Mouse (Mus musculus): ENCODE results near the gene Arhgef17. TPM values are rescaled to one million over a fixed set of nuclear protein-coding genes. Genes with fewer than 3 reads are reported as not detected.

Arhgef17 gene
- polyA plus RNA-seq, 1 experiment, result 11.1 TPM

GRCm38 (mm10) chr7:100926311-100926923 lies 5.5 kb downstream of the Arhgef17 start:
- Histone ChIP-seq H3K27me3 (ENCODE audit: control insufficient read depth, insufficient read depth, low read length) (peaks cover 10% of the 10 kb centered on the region), H3K4me1 (replicated peaks; ENCODE audit: control insufficient read depth, insufficient read depth, low read length) (peaks cover 7% of the 10 kb centered on the region), H3K27ac (ENCODE audit: control insufficient read depth, insufficient read depth, low read length) (no peak overlapping the region), H3K36me3 (ENCODE audit: control insufficient read depth, insufficient read depth, low read length) (no peaks in the 10 kb centered on the region), H3K4me3 (ENCODE audit: control insufficient read depth, insufficient read depth, low read length) (no peak overlapping the region)
- DNase-seq, result no peak
- TF ChIP-seq CTCF (IDR thresholded peaks at IDR 0.05; ENCODE audit: borderline replicate concordance, control insufficient read depth, extremely low read depth, insufficient read depth, low read length, poor library complexity) (no peak), POLR2A (IDR thresholded peaks at IDR 0.05; ENCODE audit: control insufficient read depth, extremely low read depth, insufficient read depth, low read length, poor library complexity) (no peak)
- 86% methylated on average over 12 of the region's 12 CpGs for WGBS

GRCm38 (mm10) chr7:100924674-100925445 lies 7.0 kb downstream of the Arhgef17 start:
- H3K27ac ChIP-seq (ENCODE audit: control insufficient read depth, insufficient read depth, low read length), result no peak overlapping the region
- WGBS, result 89% methylated on average over 10 of the region's 10 CpGs
- no peak overlapping the region for H3K4me3 ChIP-seq (ENCODE audit: control insufficient read depth, insufficient read depth, low read length)
- H3K36me3 ChIP-seq (ENCODE audit: control insufficient read depth, insufficient read depth, low read length), result no peaks in the 10 kb centered on the region
- no peaks in the 10 kb centered on the region for H3K4me1 ChIP-seq (replicated peaks; ENCODE audit: control insufficient read depth, insufficient read depth, low read length)
- no peak for DNase-seq
- H3K27me3 ChIP-seq (ENCODE audit: control insufficient read depth, insufficient read depth, low read length), result peaks cover under 1% of the 10 kb centered on the region; the same call in 1 of the 2 replicates
- TF ChIP-seq POLR2A (IDR thresholded peaks at IDR 0.05; ENCODE audit: control insufficient read depth, extremely low read depth, insufficient read depth, low read length, poor library complexity) (no peak), CTCF (IDR thresholded peaks at IDR 0.05; ENCODE audit: borderline replicate concordance, control insufficient read depth, extremely low read depth, insufficient read depth, low read length, poor library complexity) (no peak)

GRCm38 (mm10) chr7:100924200-100924599 lies 7.7 kb downstream of the Arhgef17 start:
- Histone ChIP-seq H3K27ac (ENCODE audit: control insufficient read depth, insufficient read depth, low read length) (no peak overlapping the region), H3K4me3 (ENCODE audit: control insufficient read depth, insufficient read depth, low read length) (no peak overlapping the region), H3K36me3 (ENCODE audit: control insufficient read depth, insufficient read depth, low read length) (no peaks in the 10 kb centered on the region), H3K4me1 (replicated peaks; ENCODE audit: control insufficient read depth, insufficient read depth, low read length) (no peaks in the 10 kb centered on the region), H3K27me3 (ENCODE audit: control insufficient read depth, insufficient read depth, low read length) (no peaks in the 10 kb centered on the region)
- 91% methylated on average over 5 of the region's 5 CpGs for WGBS
- DNase-seq, result no peak
- no peak for TF ChIP-seq POLR2A (IDR thresholded peaks at IDR 0.05; ENCODE audit: control insufficient read depth, extremely low read depth, insufficient read depth, low read length, poor library complexity)
- no peak for TF ChIP-seq CTCF (IDR thresholded peaks at IDR 0.05; ENCODE audit: borderline replicate concordance, control insufficient read depth, extremely low read depth, insufficient read depth, low read length, poor library complexity)

GRCm38 (mm10) chr7:100922907-100923306 lies 9.0 kb downstream of the Arhgef17 start:
- WGBS, result 93% methylated on average over 4 of the region's 4 CpGs
- Histone ChIP-seq H3K27ac (ENCODE audit: control insufficient read depth, insufficient read depth, low read length) (no peak overlapping the region), H3K4me3 (ENCODE audit: control insufficient read depth, insufficient read depth, low read length) (no peak overlapping the region), H3K27me3 (ENCODE audit: control insufficient read depth, insufficient read depth, low read length) (no peaks in the 10 kb centered on the region), H3K36me3 (ENCODE audit: control insufficient read depth, insufficient read depth, low read length) (no peaks in the 10 kb centered on the region), H3K4me1 (replicated peaks; ENCODE audit: control insufficient read depth, insufficient read depth, low read length) (no peaks in the 10 kb centered on the region)
- no peak for DNase-seq
- no peak for TF ChIP-seq POLR2A (IDR thresholded peaks at IDR 0.05; ENCODE audit: control insufficient read depth, extremely low read depth, insufficient read depth, low read length, poor library complexity)
- no peak for TF ChIP-seq CTCF (IDR thresholded peaks at IDR 0.05; ENCODE audit: borderline replicate concordance, control insufficient read depth, extremely low read depth, insufficient read depth, low read length, poor library complexity)

GRCm38 (mm10) chr7:100921289-100921688 lies 10.6 kb downstream of the Arhgef17 start:
- Histone ChIP-seq H3K36me3 (ENCODE audit: control insufficient read depth, insufficient read depth, low read length) (no peaks in the 10 kb centered on the region), H3K27me3 (ENCODE audit: control insufficient read depth, insufficient read depth, low read length) (no peaks in the 10 kb centered on the region), H3K4me1 (replicated peaks; ENCODE audit: control insufficient read depth, insufficient read depth, low read length) (no peaks in the 10 kb centered on the region), H3K4me3 (ENCODE audit: control insufficient read depth, insufficient read depth, low read length) (no peak overlapping the region), H3K27ac (ENCODE audit: control insufficient read depth, insufficient read depth, low read length) (no peak overlapping the region)
- WGBS, result 98% methylated on average over 5 of the region's 5 CpGs
- TF ChIP-seq POLR2A (IDR thresholded peaks at IDR 0.05; ENCODE audit: control insufficient read depth, extremely low read depth, insufficient read depth, low read length, poor library complexity) (no peak), CTCF (IDR thresholded peaks at IDR 0.05; ENCODE audit: borderline replicate concordance, control insufficient read depth, extremely low read depth, insufficient read depth, low read length, poor library complexity) (no peak)
- DNase-seq, result no peak

- TF ChIP-seq POLR2A (IDR thresholded peaks at IDR 0.05; ENCODE audit: control insufficient read depth, extremely low read depth, insufficient read depth, low read length, poor library complexity), result no peak
- 82% methylated on average over 2 of the region's 2 CpGs for WGBS
- Histone ChIP-seq H3K36me3 (ENCODE audit: control insufficient read depth, insufficient read depth, low read length) (no peaks in the 10 kb centered on the region), H3K27ac (ENCODE audit: control insufficient read depth, insufficient read depth, low read length) (no peak overlapping the region), H3K4me3 (ENCODE audit: control insufficient read depth, insufficient read depth, low read length) (no peak overlapping the region), H3K27me3 (ENCODE audit: control insufficient read depth, insufficient read depth, low read length) (no peaks in the 10 kb centered on the region), H3K4me1 (replicated peaks; ENCODE audit: control insufficient read depth, insufficient read depth, low read length) (no peaks in the 10 kb centered on the region)
- no peak for DNase-seq
These were observed 12.1 kb downstream of the Arhgef17 start for GRCm38 (mm10) chr7:100919809-100920107.
